Mouse (Mus musculus): ENCODE results near the gene Agbl4. TPM values are rescaled to one million over a fixed set of nuclear protein-coding genes. Genes with fewer than 3 reads are reported as not detected.

Agbl4 gene
- polyA plus RNA-seq, 1 experiment = not detected

DNA sequence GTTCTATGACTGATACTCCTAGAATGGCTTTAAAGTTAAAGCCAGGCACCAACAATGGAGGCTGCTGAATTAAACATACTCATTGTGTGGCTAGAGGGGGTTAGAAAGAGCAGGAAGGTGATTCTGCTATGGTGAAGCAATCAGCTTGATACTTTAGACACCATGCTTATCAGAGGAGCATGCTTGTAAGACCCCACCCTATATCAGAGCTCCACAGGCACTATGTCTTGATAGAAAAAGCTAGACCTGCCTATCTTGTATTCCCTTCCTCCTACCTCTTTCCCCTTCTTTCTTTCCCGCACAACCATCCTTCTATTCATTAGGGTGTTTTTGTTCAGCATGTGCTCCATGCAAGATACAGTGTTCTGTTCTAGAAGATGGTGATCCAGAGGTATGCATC, 1104.0 kb downstream of the Agbl4 start:
- 86% methylated on average over 1 of the region's 1 CpGs for WGBS
- TF ChIP-seq CTCF (IDR thresholded peaks at IDR 0.05; ENCODE audit: insufficient read depth, low read depth, low read length) (no peak), POLR2A (IDR thresholded peaks at IDR 0.05; ENCODE audit: insufficient read depth, low read depth, low read length) (no peak)
- no peaks in the 10 kb centered on the region for H3K4me1 ChIP-seq (ENCODE audit: control insufficient read depth, insufficient read depth, low read length)
- no peak overlapping the region for H3K27ac ChIP-seq (ENCODE audit: insufficient read depth, low read depth, low read length)
- no peak overlapping the region for H3K4me3 ChIP-seq (ENCODE audit: insufficient read depth, low read depth, low read length)

- no peak for TF ChIP-seq CTCF (IDR thresholded peaks at IDR 0.05; ENCODE audit: insufficient read depth, low read depth, low read length)
- TF ChIP-seq POLR2A (IDR thresholded peaks at IDR 0.05; ENCODE audit: insufficient read depth, low read depth, low read length) = no peak
- 84% methylated on average over 5 of the region's 5 CpGs for WGBS
- Histone ChIP-seq H3K4me1 (ENCODE audit: control insufficient read depth, insufficient read depth, low read length) (no peaks in the 10 kb centered on the region), H3K27ac (ENCODE audit: insufficient read depth, low read depth, low read length) (no peak overlapping the region), H3K4me3 (ENCODE audit: insufficient read depth, low read depth, low read length) (no peak overlapping the region)
Observed at GRCm38 (mm10) chr4:111502965-111503727, 1105.7 kb downstream of the Agbl4 start.

GRCm38 (mm10) chr4:111504952-111505351, 1107.5 kb downstream of the Agbl4 start:
- 92% methylated on average over 2 of the region's 2 CpGs for WGBS
- Histone ChIP-seq H3K27ac (ENCODE audit: insufficient read depth, low read depth, low read length) (no peak overlapping the region), H3K4me3 (ENCODE audit: insufficient read depth, low read depth, low read length) (no peak overlapping the region), H3K4me1 (ENCODE audit: control insufficient read depth, insufficient read depth, low read length) (no peaks in the 10 kb centered on the region)
- TF ChIP-seq POLR2A (IDR thresholded peaks at IDR 0.05; ENCODE audit: insufficient read depth, low read depth, low read length) (no peak), CTCF (IDR thresholded peaks at IDR 0.05; ENCODE audit: insufficient read depth, low read depth, low read length) (no peak)

DNA sequence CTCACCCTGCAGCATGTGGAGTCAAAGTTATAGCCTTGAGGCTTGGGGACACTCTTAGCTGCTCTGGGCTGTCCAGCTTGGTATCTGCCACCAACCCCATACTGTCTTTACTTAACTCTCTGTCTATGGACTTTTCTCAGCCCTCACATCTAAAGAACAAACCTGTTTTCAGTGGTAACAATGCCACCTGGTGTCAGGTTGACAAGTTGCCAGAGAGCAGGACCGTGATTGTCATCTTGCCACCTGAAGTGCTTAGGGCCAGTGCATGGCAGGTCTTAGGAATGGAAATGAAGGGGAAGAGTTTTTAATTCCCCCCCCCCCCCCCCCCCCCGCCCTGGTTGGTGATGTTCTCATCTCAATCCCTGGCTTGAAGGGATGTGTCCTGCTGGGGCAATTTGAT, 1112.7 kb downstream of the Agbl4 start:
- no peak overlapping the region for H3K4me3 ChIP-seq (ENCODE audit: insufficient read depth, low read depth, low read length)
- no peak overlapping the region for H3K27ac ChIP-seq (ENCODE audit: insufficient read depth, low read depth, low read length)
- no peaks in the 10 kb centered on the region for H3K4me1 ChIP-seq (ENCODE audit: control insufficient read depth, insufficient read depth, low read length)
- TF ChIP-seq CTCF (IDR thresholded peaks at IDR 0.05; ENCODE audit: insufficient read depth, low read depth, low read length) = no peak
- no peak for TF ChIP-seq POLR2A (IDR thresholded peaks at IDR 0.05; ENCODE audit: insufficient read depth, low read depth, low read length)
- 22% methylated on average over 2 of the region's 2 CpGs for WGBS

DNA sequence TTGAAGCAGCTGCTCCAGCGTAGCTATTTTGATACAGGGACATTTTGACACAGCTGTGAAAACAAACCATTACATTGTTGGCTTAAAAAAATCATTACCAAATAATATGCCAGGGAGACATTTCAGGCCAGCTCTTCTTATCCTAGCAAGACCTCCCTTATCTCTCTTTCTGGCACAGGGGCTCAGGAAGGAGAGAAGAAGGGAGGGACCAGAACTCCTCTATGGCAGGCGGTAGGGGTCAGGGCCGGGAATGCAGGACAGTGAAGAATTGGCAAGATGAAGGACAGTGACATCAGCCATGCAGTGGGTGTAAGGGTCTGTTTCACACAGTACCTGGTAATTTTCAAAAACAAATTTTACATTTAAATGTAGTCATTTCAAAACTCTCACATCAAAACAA, 1116.5 kb downstream of the Agbl4 start:
- no peak overlapping the region for H3K4me3 ChIP-seq (ENCODE audit: insufficient read depth, low read depth, low read length)
- no peak overlapping the region for H3K27ac ChIP-seq (ENCODE audit: insufficient read depth, low read depth, low read length)
- TF ChIP-seq CTCF (IDR thresholded peaks at IDR 0.05; ENCODE audit: insufficient read depth, low read depth, low read length) = no peak
- no peak for TF ChIP-seq POLR2A (IDR thresholded peaks at IDR 0.05; ENCODE audit: insufficient read depth, low read depth, low read length)
- H3K4me1 ChIP-seq (ENCODE audit: control insufficient read depth, insufficient read depth, low read length) = no peaks in the 10 kb centered on the region
- 82% methylated on average over 3 of the region's 3 CpGs for WGBS

DNA sequence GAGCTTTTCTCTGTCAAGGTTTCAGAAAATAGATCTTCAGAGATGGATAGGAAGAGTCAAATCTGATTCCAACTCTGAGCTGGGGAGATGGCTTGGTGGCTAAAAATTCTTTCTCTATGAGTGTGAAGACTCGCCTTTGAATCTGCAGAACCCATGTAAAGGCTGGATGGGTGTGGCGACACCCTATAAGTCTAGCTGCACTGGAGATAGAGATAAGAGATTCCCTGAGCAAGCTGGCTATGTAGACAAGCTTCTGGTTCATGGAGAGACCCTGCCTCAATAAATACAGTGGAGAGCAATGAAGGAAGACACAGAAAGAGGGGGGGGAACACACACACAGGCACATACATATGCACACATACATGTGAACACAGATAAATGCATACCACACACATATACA, 1118.7 kb downstream of the Agbl4 start:
- Histone ChIP-seq H3K4me1 (ENCODE audit: control insufficient read depth, insufficient read depth, low read length) (no peaks in the 10 kb centered on the region), H3K4me3 (ENCODE audit: insufficient read depth, low read depth, low read length) (no peak overlapping the region), H3K27ac (ENCODE audit: insufficient read depth, low read depth, low read length) (no peak overlapping the region)
- 96% methylated on average over 2 of the region's 2 CpGs for WGBS
- no peak for TF ChIP-seq POLR2A (IDR thresholded peaks at IDR 0.05; ENCODE audit: insufficient read depth, low read depth, low read length)
- no peak for TF ChIP-seq CTCF (IDR thresholded peaks at IDR 0.05; ENCODE audit: insufficient read depth, low read depth, low read length)

DNA sequence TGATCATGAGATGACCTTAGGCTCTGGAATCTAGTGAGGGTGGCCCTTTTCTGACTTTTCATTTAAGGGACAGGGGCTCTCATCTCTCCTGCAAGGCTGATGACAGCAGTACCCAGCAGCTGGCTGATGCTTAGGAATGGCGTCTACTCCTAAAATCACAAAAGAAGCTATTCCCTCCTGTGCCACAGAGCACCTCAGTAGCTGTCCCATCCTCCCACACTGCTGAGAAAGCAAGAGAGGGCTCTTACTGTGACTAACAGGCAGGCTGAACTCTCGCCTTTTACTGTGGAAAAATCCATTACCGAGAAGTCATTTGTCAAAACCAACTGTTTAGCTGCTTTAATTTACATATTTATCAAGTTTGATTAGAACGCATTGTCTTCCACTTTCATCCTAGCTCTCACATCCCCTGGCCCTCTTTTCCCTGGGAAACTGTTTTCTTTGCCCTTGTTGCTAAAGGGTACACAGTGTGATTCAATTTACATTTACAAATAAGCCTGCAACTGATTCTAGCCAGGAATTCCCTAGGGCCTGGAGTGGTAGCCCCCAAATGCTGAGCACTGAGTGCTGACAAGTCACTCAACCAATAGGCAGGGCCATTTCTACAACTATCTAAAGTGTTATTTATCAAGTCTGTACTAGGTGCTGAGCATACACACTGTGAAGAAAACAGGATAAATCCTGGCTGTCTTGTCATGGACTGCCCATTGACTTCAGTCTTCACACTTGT, 1119.8 kb downstream of the Agbl4 start:
- 68% methylated on average over 4 of the region's 4 CpGs for WGBS
- no peak for TF ChIP-seq CTCF (IDR thresholded peaks at IDR 0.05; ENCODE audit: insufficient read depth, low read depth, low read length)
- TF ChIP-seq POLR2A (IDR thresholded peaks at IDR 0.05; ENCODE audit: insufficient read depth, low read depth, low read length) = no peak
- no peak overlapping the region for H3K4me3 ChIP-seq (ENCODE audit: insufficient read depth, low read depth, low read length)
- H3K27ac ChIP-seq (ENCODE audit: insufficient read depth, low read depth, low read length) = no peak overlapping the region
- H3K4me1 ChIP-seq (ENCODE audit: control insufficient read depth, insufficient read depth, low read length) = no peaks in the 10 kb centered on the region

DNA sequence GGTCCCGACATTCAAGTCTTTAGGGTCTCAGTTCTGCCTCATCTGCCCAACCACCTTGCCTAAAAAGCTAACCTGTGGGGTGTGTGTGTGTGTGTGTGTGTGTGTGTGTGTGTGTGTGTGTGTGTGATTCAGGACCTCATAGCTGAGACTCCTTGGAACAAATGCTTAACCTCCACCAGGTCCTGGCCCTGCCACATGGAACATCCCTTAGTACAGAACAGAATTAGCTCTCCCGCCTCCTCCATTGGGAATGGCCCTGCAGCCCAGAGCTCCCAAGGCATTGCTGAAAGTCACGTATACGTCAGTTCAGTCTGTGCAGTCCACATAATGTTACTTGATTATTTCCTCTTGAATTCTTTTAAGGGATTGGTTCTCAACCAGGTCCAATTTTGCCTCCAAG, 1120.7 kb downstream of the Agbl4 start:
- TF ChIP-seq POLR2A (IDR thresholded peaks at IDR 0.05; ENCODE audit: insufficient read depth, low read depth, low read length) = no peak
- TF ChIP-seq CTCF (IDR thresholded peaks at IDR 0.05; ENCODE audit: insufficient read depth, low read depth, low read length) = no peak
- Histone ChIP-seq H3K4me1 (ENCODE audit: control insufficient read depth, insufficient read depth, low read length) (no peaks in the 10 kb centered on the region), H3K4me3 (ENCODE audit: insufficient read depth, low read depth, low read length) (no peak overlapping the region), H3K27ac (ENCODE audit: insufficient read depth, low read depth, low read length) (no peak overlapping the region)
- WGBS = over 99% methylated on average over 4 of the region's 4 CpGs

- H3K4me1 ChIP-seq (ENCODE audit: control insufficient read depth, insufficient read depth, low read length) = no peaks in the 10 kb centered on the region
- TF ChIP-seq CTCF (IDR thresholded peaks at IDR 0.05; ENCODE audit: insufficient read depth, low read depth, low read length) (no peak), POLR2A (IDR thresholded peaks at IDR 0.05; ENCODE audit: insufficient read depth, low read depth, low read length) (no peak)
- H3K27ac ChIP-seq (ENCODE audit: insufficient read depth, low read depth, low read length) = no peak overlapping the region
- 60% methylated on average over 3 of the region's 3 CpGs for WGBS
- no peak overlapping the region for H3K4me3 ChIP-seq (ENCODE audit: insufficient read depth, low read depth, low read length)
Observed at GRCm38 (mm10) chr4:111519267-111519666, 1121.8 kb downstream of the Agbl4 start.

Measured in olfactory bulb, adult 2 months (tissue).